Mouse (Mus musculus) activated CD4-positive, CD25-positive, alpha-beta regulatory T cell (primary cell): ENCODE measurements around the gene Vmn1r174. TPM values are rescaled to one million over a fixed set of nuclear protein-coding genes. Genes with fewer than 3 reads are reported as not detected.

Experiments used
- polyA plus RNA-seq, 2 experiments: library from polyadenylated mRNA; unstranded; fragments of 100-300 nt; shearing (Covaris generic); gene quantifications; one replicate each; pipeline ENCODE4 v1.2.1; 2017

The Vmn1r174 gene
- polyA plus RNA-seq = under 1 TPM in 1 of 2 experiments, not detected in 1; 0.15 TPM

GRCm38 (mm10) chr7:23751970-23752369 lies at the start of gene Vmn1r174:
Gene Vmn1r174 (plus strand): TSS chr7:23752270.

GRCm38 (mm10) chr7:23810543-23810942 lies 58.5 kb downstream of the Vmn1r174 start, which contains the start of gene Vmn1r175:
Gene Vmn1r175 (minus strand): TSS chr7:23810643.

Other genes with a start within 250 kb of the Vmn1r174 start
- gene Vmn1r167, start 245.1 kb upstream of the Vmn1r174 start, polyA plus RNA-seq = not detected
- not detected for gene Vmn1r168, start 212.5 kb upstream of the Vmn1r174 start, polyA plus RNA-seq
- gene Vmn1r169, start 176.7 kb upstream of the Vmn1r174 start, polyA plus RNA-seq = under 1 TPM in 1 of 2 experiments, not detected in 1; 0.12 TPM
- gene Vmn1r170, start 146.1 kb upstream of the Vmn1r174 start, polyA plus RNA-seq = not detected
- gene Vmn1r171, start 121.5 kb upstream of the Vmn1r174 start, polyA plus RNA-seq = not detected
- not detected for gene Vmn1r172, start 94.0 kb upstream of the Vmn1r174 start, polyA plus RNA-seq
- not detected for gene Vmn1r173, start 51.6 kb upstream of the Vmn1r174 start, polyA plus RNA-seq
- gene Vmn1r175, start 58.4 kb downstream of the Vmn1r174 start, polyA plus RNA-seq = not detected
- not detected for gene Vmn1r176, start 85.1 kb downstream of the Vmn1r174 start, polyA plus RNA-seq
- gene Vmn1r177, start 114.2 kb downstream of the Vmn1r174 start, polyA plus RNA-seq = not detected
- not detected for gene Vmn1r178, start 139.7 kb downstream of the Vmn1r174 start, polyA plus RNA-seq
- gene Vmn1r179, start 174.7 kb downstream of the Vmn1r174 start, polyA plus RNA-seq = under 1 TPM in 1 of 2 experiments, not detected in 1; 0.09 TPM
- gene Vmn1r180, start 198.4 kb downstream of the Vmn1r174 start, polyA plus RNA-seq = not detected
- not detected for gene Vmn1r181, start 222.3 kb downstream of the Vmn1r174 start, polyA plus RNA-seq
- gene V1rd19, start 249.4 kb downstream of the Vmn1r174 start, polyA plus RNA-seq = not detected